Mouse (Mus musculus) stomach, embryonic 16.5 days (tissue): ENCODE data around the gene Ntn4. TPM values are rescaled to one million over a fixed set of nuclear protein-coding genes. Genes with fewer than 3 reads are reported as not detected.

Experiments
- ATAC-seq: fragments of 200-750 bp; cut with Nextera tagmentation; 2 replicates; pipeline ENCODE4 v1.8.0; 2017; ENCODE audit warnings: moderate number of reproducible peaks, moderate TSS enrichment; ENCODE audit not compliant: insufficient read depth, low FRiP score
- H3K27ac ChIP-seq: fragments of 300-500 bp; sonication (generic); 2 replicates; pipeline ENCODE4 v1.5.1; 2014; ENCODE audit warnings: low read length
- H3K27me3 ChIP-seq: fragments of 300-500 bp; sonication (generic); 2 replicates; pipeline ENCODE4 v1.6.1; 2014; ENCODE audit warnings: low read length, control low read depth, mixed read lengths; ENCODE audit not compliant: control insufficient read depth, insufficient read depth
- H3K36me3 ChIP-seq: fragments of 300-500 bp; sonication (generic); 2 replicates; pipeline ENCODE4 v1.6.1; 2014; ENCODE audit warnings: low read length; ENCODE audit not compliant: control insufficient read depth, insufficient read depth
- H3K4me1 ChIP-seq: fragments of 300-500 bp; sonication (generic); 2 replicates; pipeline ENCODE4 v1.6.1; 2014; ENCODE audit warnings: low read length, control low read depth, mixed read lengths; ENCODE audit not compliant: control insufficient read depth, insufficient read depth
- H3K4me2 ChIP-seq: fragments of 300-500 bp; sonication (generic); 2 replicates; pipeline ENCODE4 v1.6.1; 2014; ENCODE audit warnings: low read depth, low read length, mixed read lengths
- H3K4me3 ChIP-seq: fragments of 300-500 bp; sonication (generic); replicated peaks from 2 replicates; pipeline ENCODE4 v1.5.1; 2014; ENCODE audit warnings: mild to moderate bottlenecking, low read length
- H3K9ac ChIP-seq: fragments of 300-500 bp; sonication (generic); 2 replicates; pipeline ENCODE4 v1.6.1; 2014; ENCODE audit warnings: low read length
- H3K9me3 ChIP-seq: fragments of 300-500 bp; sonication (generic); replicated peaks from 2 replicates; pipeline ENCODE4 v1.6.1; 2016; ENCODE audit warnings: low read length, control low read depth; ENCODE audit not compliant: control insufficient read depth
- WGBS: fragments of 180-500 bp; shearing (Covaris S2); extraction: QIAGEN DNeasy Blood & Tissue Kit; methylation state at CpG from one replicate; pipeline ENCODE4 v1.1.7; 2014; 5-methylcytosine and 5-hydroxymethylcytosine counted together
- polyA plus RNA-seq: library from polyadenylated mRNA; unstranded; fragments of >200 nt; fragmentation: Nextera tagmentation; extraction: Ambion mirVana; gene quantifications from 2 replicates; pipeline ENCODE4 v1.2.1, GENCODE M21; 2015

The Ntn4 gene
- polyA plus RNA-seq, 1 experiment from 2014 or later = 0.74 TPM

GRCm38 (mm10) chr10:93633563-93633962 is 6.9 kb upstream of the Ntn4 start:
- no peaks in the 10 kb centered on the region for H3K4me1 ChIP-seq
- no peak overlapping the region for H3K4me3 ChIP-seq
- no peak for ATAC-seq
- H3K9ac ChIP-seq = no peak overlapping the region
- 0 out of 2 replicates have a peak, but pooled peaks cover 5% of the 10 kb centered on the region for H3K27me3 ChIP-seq
- H3K27ac ChIP-seq = no peak overlapping the region
- H3K9me3 ChIP-seq = no peaks in the 10 kb centered on the region
- WGBS = 88% methylated on average over 5 of the region's 5 CpGs
- no peaks in the 10 kb centered on the region for H3K36me3 ChIP-seq
- no peak overlapping the region for H3K4me2 ChIP-seq

GRCm38 (mm10) chr10:93633971-93634370 is 6.5 kb upstream of the Ntn4 start:
- H3K9ac ChIP-seq = no peak overlapping the region
- H3K4me3 ChIP-seq = no peak overlapping the region
- H3K36me3 ChIP-seq = no peaks in the 10 kb centered on the region
- H3K9me3 ChIP-seq = no peaks in the 10 kb centered on the region
- no peak overlapping the region for H3K4me2 ChIP-seq
- WGBS = 89% methylated on average over 2 of the region's 2 CpGs
- no peak for ATAC-seq
- H3K27me3 ChIP-seq = 0 out of 2 replicates have a peak, but pooled peaks cover 5% of the 10 kb centered on the region
- H3K27ac ChIP-seq = no peak overlapping the region
- no peaks in the 10 kb centered on the region for H3K4me1 ChIP-seq

- Histone ChIP-seq H3K27ac (no peak overlapping the region), H3K4me1 (0 out of 2 replicates have a peak, but pooled peaks cover 7% of the 10 kb centered on the region), H3K36me3 (no peaks in the 10 kb centered on the region), H3K27me3 (peaks cover 15% of the 10 kb centered on the region; the same call in 1 of the 2 replicates), H3K9me3 (no peaks in the 10 kb centered on the region), H3K4me2 (no peak overlapping the region), H3K9ac (no peak overlapping the region), H3K4me3 (no peak overlapping the region)
- WGBS = 43% methylated on average over 9 of the region's 9 CpGs
- ATAC-seq = no peak
Measured at GRCm38 (mm10) chr10:93635941-93636340, 4.5 kb upstream of the Ntn4 start.

- peak overlapping the region; percentile 78 for H3K9ac ChIP-seq
- H3K27ac ChIP-seq = no peak overlapping the region
- H3K4me1 ChIP-seq = peaks cover 15% of the 10 kb centered on the region
- under 1% methylated on average over 61 of the region's 73 CpGs for WGBS
- peak; percentile 58; the same call in 1 of the 2 replicates for ATAC-seq
- no peaks in the 10 kb centered on the region for H3K9me3 ChIP-seq
- peak overlapping the region; percentile 99 for H3K4me2 ChIP-seq
- H3K36me3 ChIP-seq = no peaks in the 10 kb centered on the region
- peaks cover 14% of the 10 kb centered on the region for H3K27me3 ChIP-seq
- peak overlapping the region; percentile 70 for H3K4me3 ChIP-seq
Measured at GRCm38 (mm10) chr10:93640953-93641820, 706 bp downstream of the Ntn4 start.

- ATAC-seq = peak; percentile 27; the same call in 1 of the 2 replicates
- H3K4me1 ChIP-seq = peaks cover 15% of the 10 kb centered on the region
- peak overlapping the region; percentile 78 for H3K9ac ChIP-seq
- H3K9me3 ChIP-seq = no peaks in the 10 kb centered on the region
- H3K27ac ChIP-seq = peak overlapping the region; percentile 16; the same call in 1 of the 2 replicates
- H3K27me3 ChIP-seq = peaks cover 14% of the 10 kb centered on the region
- peak overlapping the region; percentile 70 for H3K4me3 ChIP-seq
- H3K36me3 ChIP-seq = no peaks in the 10 kb centered on the region
- 6% methylated on average over 32 of the region's 32 CpGs for WGBS
- H3K4me2 ChIP-seq = peak overlapping the region; percentile 99
Measured at GRCm38 (mm10) chr10:93641821-93642746, 1.6 kb downstream of the Ntn4 start.

GRCm38 (mm10) chr10:93642897-93643296 is 2.4 kb downstream of the Ntn4 start:
- peaks cover 15% of the 10 kb centered on the region for H3K4me1 ChIP-seq
- H3K9me3 ChIP-seq = no peaks in the 10 kb centered on the region
- H3K4me3 ChIP-seq = no peak overlapping the region
- H3K27ac ChIP-seq = 0 out of 2 replicates have a peak overlapping the region, but pooled peaks have one; percentile 31
- H3K27me3 ChIP-seq = peaks cover 14% of the 10 kb centered on the region
- H3K9ac ChIP-seq = no peak overlapping the region
- H3K36me3 ChIP-seq = no peaks in the 10 kb centered on the region
- ATAC-seq = 0 out of 2 replicates have a peak, but pooled peaks have one; percentile 54
- H3K4me2 ChIP-seq = peak overlapping the region; percentile 13
- 50% methylated on average over 8 of the region's 8 CpGs for WGBS

- no peaks in the 10 kb centered on the region for H3K36me3 ChIP-seq
- H3K4me1 ChIP-seq = peaks cover 15% of the 10 kb centered on the region
- WGBS = 88% methylated on average over 12 of the region's 12 CpGs
- peaks cover 12% of the 10 kb centered on the region for H3K27me3 ChIP-seq
- no peak overlapping the region for H3K27ac ChIP-seq
- no peak overlapping the region for H3K9ac ChIP-seq
- no peaks in the 10 kb centered on the region for H3K9me3 ChIP-seq
- ATAC-seq = no peak
- no peak overlapping the region for H3K4me3 ChIP-seq
- H3K4me2 ChIP-seq = no peak overlapping the region
Measured at GRCm38 (mm10) chr10:93644451-93644941, 4.0 kb downstream of the Ntn4 start.

GRCm38 (mm10) chr10:93647655-93648561 is 7.4 kb downstream of the Ntn4 start:
- WGBS = 78% methylated on average over 10 of the region's 10 CpGs
- Histone ChIP-seq H3K27ac (no peak overlapping the region), H3K4me3 (no peak overlapping the region), H3K27me3 (no peaks in the 10 kb centered on the region), H3K9me3 (no peaks in the 10 kb centered on the region), H3K4me1 (no peaks in the 10 kb centered on the region), H3K4me2 (no peak overlapping the region), H3K36me3 (no peaks in the 10 kb centered on the region), H3K9ac (no peak overlapping the region)
- no peak for ATAC-seq
